Mouse (Mus musculus) heart, postnatal 36 days (tissue): ENCODE results near the gene H2-Eb1. TPM values are rescaled to one million over a fixed set of nuclear protein-coding genes. Genes with fewer than 3 reads are reported as not detected.

ENCODE experiments used
- DNase-seq, 2 experiments: peaks; one replicate each; pipeline ENCODE4 v3.0.0; 2021 to 2022
- intact Hi-C: fragments of 180-260 bp; cut with DNase I; formaldehyde crosslinking; loops from one replicate; pipeline ENCODE4 v1.15.1; 2025
- total RNA-seq, 2 experiments: library from RNA; stranded (reverse); gene quantifications; 2 replicates each; pipeline ENCODE4 v1.2.3; 2021

The H2-Eb1 gene
- total RNA-seq = 10 to 100 TPM; 20.6 to 43.5 TPM

GRCm38 (mm10) chr17:34305380-34306030, at the start of gene H2-Eb1:
TSS of gene H2-Eb1 (plus strand) at chr17:34305867.
- intact Hi-C loops = no loop called here
- peak; percentile 77 to 81 for DNase-seq

DNA sequence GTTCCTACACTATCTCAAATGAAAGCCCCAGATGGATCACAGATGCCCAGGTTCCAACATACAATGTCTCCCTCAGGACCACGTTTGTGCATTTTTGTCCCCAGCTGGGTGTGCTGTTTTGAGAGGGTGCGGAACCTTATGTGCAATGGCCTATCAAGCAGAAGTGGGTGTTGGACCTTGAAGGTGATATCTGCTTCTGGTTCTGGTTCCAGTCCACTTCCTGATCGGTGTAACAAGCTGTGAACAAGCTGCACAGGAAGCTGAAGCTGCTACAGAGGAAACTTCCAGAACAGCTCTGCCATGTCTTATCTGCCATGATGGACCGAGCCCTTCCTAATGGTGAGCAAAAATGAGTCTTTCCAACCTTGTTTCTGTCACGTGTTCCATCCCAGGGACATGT, 49.2 kb upstream of the H2-Eb1 start:
- intact Hi-C loops = no loop called here
- no peak for DNase-seq

- intact Hi-C loops = no loop called here
- peak; percentile 75 to 88 for DNase-seq
Measured at GRCm38 (mm10) chr17:34257594-34258375, 47.9 kb upstream of the H2-Eb1 start, which contains the start of gene H2-Ab1. TSS of gene H2-Ab1 (plus strand) at chr17:34257689.

- intact Hi-C loops = no loop called here
- no peak for DNase-seq
Measured at GRCm38 (mm10) chr17:34260551-34260950, 45.1 kb upstream of the H2-Eb1 start.

DNA sequence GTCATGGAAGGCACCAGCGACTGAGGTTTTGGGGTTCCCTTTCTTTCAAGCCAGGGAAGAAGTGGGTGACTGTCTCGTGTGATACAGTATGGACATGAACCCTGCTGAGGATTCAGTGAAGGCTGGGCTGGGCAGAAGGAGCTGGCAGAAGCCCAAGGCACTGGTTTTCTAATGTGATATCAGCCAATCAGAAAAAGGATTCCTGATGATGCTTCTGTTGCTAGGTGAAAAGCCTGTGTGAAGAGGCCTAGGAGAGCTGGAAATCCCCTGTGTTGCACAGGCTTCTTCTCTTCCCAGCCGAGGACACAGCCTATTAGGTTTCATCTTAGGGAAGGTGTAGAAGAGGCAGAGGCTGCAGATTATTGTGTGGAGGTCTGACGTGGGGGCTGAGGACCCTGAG, 44.2 kb upstream of the H2-Eb1 start:
- peak; percentile 51 to 56 for DNase-seq
- intact Hi-C loops = no loop called here

GRCm38 (mm10) chr17:34263068-34263467, 42.6 kb upstream of the H2-Eb1 start:
- intact Hi-C loops = no loop called here

GRCm38 (mm10) chr17:34263811-34264371, 41.8 kb upstream of the H2-Eb1 start:
- intact Hi-C loops = no loop called here
- no peak for DNase-seq

More at GRCm38 (mm10) chr17:34263068-34263467, 42.6 kb upstream of the H2-Eb1 start:
- peak; percentile 77 to 80 for DNase-seq

GRCm38 (mm10) chr17:34264452-34265351, 41.0 kb upstream of the H2-Eb1 start:
- intact Hi-C loops = no loop called here

GRCm38 (mm10) chr17:34268262-34268661, 37.4 kb upstream of the H2-Eb1 start:
- intact Hi-C loops = no loop called here

More at GRCm38 (mm10) chr17:34264452-34265351, 41.0 kb upstream of the H2-Eb1 start:
- DNase-seq = no peak

GRCm38 (mm10) chr17:34268748-34269147, 36.9 kb upstream of the H2-Eb1 start:
- intact Hi-C loops = no loop called here
- no peak for DNase-seq

More at GRCm38 (mm10) chr17:34268262-34268661, 37.4 kb upstream of the H2-Eb1 start:
- DNase-seq = no peak

DNA sequence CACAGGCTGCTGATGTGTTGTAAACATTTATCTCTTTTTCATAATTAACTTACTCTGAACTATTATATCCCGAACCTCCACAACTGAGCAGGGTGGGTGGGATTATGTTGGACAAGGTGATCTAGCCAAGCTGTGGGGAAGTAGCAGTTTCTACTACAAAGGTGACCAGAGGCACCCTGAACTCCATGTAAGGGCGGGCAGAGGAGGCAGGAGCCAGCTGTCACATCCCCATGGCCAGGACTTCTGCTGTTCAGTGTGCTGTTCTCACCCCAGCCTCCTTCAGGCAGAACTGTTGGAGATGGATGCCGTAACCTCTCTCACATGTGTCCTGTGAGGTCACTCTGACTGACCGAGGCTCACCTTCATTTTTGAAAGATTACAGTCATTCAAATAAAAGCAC, 35.9 kb upstream of the H2-Eb1 start:
- DNase-seq = no peak
- intact Hi-C loops = no loop called here

DNA sequence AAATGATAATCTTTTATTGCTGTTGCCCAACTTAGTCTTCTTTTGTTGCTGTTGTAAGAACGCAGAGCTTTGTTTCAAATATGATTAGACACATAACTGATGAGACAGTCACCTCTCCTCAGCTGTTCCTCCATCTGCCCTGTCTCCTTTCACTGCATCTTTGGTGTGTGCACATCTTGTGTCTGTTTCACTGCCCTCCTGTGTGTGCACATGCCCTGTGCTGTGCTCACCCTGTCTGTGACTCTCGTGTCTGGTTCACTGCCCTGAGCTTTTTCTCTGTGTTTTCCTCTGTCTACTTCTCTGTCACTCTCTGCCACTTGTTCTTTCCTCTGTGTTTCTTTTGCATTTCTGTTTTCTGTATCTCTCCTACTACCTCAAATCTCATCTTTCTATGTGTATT, 35.4 kb upstream of the H2-Eb1 start:
- DNase-seq = no peak
- intact Hi-C loops = no loop called here

DNA sequence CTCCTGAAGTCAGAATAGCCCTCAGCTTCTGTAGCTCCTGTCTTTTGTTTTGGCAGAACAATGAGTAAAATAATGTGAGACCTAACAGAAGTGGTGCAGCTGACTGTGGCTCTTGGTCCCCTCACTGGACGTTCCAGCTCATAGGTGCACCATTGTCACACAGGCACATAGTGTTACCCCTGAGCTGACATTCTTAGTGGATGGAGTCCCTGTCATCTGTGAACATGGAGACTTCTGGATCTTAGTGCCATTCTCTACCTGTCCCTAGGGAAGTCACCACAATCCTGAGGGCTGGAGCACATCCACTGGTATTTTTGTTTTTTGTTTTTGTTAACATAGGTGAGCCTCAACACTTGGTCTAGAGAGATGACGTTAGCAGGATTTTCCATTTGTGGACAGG, 34.7 kb upstream of the H2-Eb1 start:
- no peak for DNase-seq
- intact Hi-C loops = no loop called here

GRCm38 (mm10) chr17:34272102-34272501, 33.6 kb upstream of the H2-Eb1 start:
- intact Hi-C loops = no loop called here
- no peak for DNase-seq

GRCm38 (mm10) chr17:34280499-34281038, 25.1 kb upstream of the H2-Eb1 start:
- DNase-seq = no peak
- intact Hi-C loops = no loop called here

- intact Hi-C loops = no loop called here
- no peak for DNase-seq
Measured at GRCm38 (mm10) chr17:34281836-34282235, 23.8 kb upstream of the H2-Eb1 start.

GRCm38 (mm10) chr17:34285371-34285770, 20.3 kb upstream of the H2-Eb1 start:
- intact Hi-C loops = no loop called here
- no peak for DNase-seq

DNA sequence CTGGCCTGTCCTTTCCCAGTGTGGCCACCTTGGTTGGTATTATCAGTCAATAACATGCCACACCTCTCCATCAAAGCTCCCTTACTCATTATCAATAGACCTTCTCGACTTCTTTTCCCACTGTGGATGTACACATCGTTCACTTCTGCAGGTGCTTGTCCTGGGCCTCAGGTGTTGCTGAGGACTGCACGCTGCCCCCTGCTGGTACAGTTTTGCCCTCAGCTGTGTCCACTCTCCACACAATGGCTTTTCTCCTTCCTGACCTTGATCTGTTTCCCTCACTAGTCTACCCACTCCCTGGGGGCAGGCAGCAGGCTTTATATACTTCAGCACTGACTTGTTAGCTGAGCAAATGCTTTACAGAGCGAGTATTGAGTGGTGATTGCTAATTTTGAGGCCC, 19.8 kb upstream of the H2-Eb1 start:
- DNase-seq = peak in 1 of 2 experiments; percentile 24
- intact Hi-C loops = no loop called here

DNA sequence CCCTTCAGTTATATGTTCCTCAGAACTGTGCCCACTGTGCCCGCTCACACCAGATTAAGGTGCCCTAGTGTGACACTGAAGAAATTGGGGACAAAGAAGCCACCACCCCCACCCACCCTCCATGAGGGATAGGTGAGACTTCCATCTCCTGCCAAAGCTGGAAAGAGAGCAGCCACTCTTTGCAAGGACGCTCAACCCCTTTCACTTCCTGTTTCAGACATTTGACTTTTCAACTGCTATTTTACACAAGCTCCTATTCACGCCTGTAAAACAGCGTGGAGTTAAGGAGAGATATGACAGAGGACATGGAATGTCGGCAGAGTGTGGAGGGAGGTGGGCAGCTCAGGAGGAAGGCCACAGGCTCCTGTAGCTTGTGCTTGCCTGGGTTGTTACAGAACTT, 19.2 kb upstream of the H2-Eb1 start:
- intact Hi-C loops = no loop called here
- no peak for DNase-seq

- no peak for DNase-seq
- intact Hi-C loops = no loop called here
Measured at GRCm38 (mm10) chr17:34286999-34287398, 18.7 kb upstream of the H2-Eb1 start.
